In the genomic region with DNA sequence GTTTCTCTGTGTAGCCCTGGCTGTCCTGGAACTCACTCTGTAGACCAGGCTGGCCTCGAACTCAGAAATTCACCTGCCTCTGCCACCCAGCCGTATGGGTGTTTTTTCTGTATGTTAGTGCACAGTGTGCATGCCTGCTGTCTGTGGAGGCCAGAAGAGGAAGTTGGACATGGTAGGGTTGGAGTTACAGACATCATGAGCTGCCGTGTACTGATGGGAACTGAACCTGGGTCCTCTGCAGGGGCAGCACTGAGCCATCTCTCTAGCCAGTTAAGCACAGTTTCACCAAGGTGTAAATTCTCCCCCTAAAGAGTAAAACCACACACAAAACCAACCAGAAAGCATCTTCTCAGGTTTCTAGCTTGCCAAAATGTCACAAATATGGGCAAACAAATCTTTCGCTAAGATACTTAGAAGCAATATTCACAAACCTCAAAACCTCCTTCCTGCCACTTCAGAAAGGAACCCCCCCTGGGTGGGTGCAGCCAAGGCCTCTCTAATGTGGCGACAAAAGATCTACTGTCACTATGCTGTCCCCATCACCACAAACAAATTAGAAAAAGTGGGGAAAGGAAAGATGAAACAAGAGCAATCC, we compare ENCODE assay signal across 23 mouse cellular contexts. TPM values are rescaled to one million over a fixed set of nuclear protein-coding genes. Genes with fewer than 3 reads are reported as not detected.
DNase-seq lines count a peak whose midpoint lies in the region; ATAC-seq lines count a peak whose summit lies in the region.
"Had no signal": no experiment of that assay in that cellular context is flagged by ENCODE, and none has a peak within 500 bp of the region (broad histone marks: within the 10 kb centered on the region; RNA-seq: fewer than 3 reads in every experiment).

No protein-coding gene starts in this region.

- H3K27ac ChIP-seq in hindbrain, embryonic 16.5 days (ENCODE audit: low read depth, low read length), result no peak overlapping the region
- H3K27ac ChIP-seq in neural tube, embryonic 15.5 days (replicated peaks), result no peak overlapping the region
- H3K27ac ChIP-seq: forebrain, embryonic 13.5 days; hindbrain, embryonic 12.5 days; liver, embryonic 12.5 days; midbrain, embryonic 10.5 days had no signal

- no peaks in the 10 kb centered on the region for H3K4me1 ChIP-seq in hindbrain, embryonic 16.5 days (ENCODE audit: control insufficient read depth, insufficient read depth, low read depth, low read length)
- H3K4me1 ChIP-seq in neural tube, embryonic 15.5 days, result peaks cover 4% of the 10 kb centered on the region; the same call in 1 of the 2 replicates
- H3K4me1 ChIP-seq: forebrain, embryonic 13.5 days had no signal

- peak; percentile 83 for ATAC-seq in CD4-positive, CD25-positive, alpha-beta regulatory T cell, adult 4 months
- ATAC-seq in granulocyte monocyte progenitor cell, adult 5-6 weeks (replicated peaks; ENCODE audit: poor library complexity, severe bottlenecking), result peak; percentile 78
- ATAC-seq in hindbrain, embryonic 16.5 days, result no peak
- no peak for ATAC-seq in neural tube, embryonic 15.5 days (ENCODE audit: low FRiP score)
- ATAC-seq: forebrain, embryonic 13.5 days; liver, embryonic 12.5 days had no signal

- peak; percentile 58 to 62 for DNase-seq in natural killer cell, adult 2 months (ENCODE audit: low spot score in 2 of 2)
- DNase-seq in thymus, postnatal 4 days, result peak; percentile 58
- DNase-seq in adrenal gland, postnatal 10 days, result no peak
- DNase-seq: adrenal gland, postnatal 14 days; cerebellum, adult 8-10 months; kidney, adult 2 months; kidney, postnatal 4 days; left cerebral cortex, postnatal 4 days had no signal

- H3K36me3 ChIP-seq in hindbrain, embryonic 16.5 days (ENCODE audit: control insufficient read depth, insufficient read depth, low read length), result no peaks in the 10 kb centered on the region
- H3K36me3 ChIP-seq in neural tube, embryonic 15.5 days, result no peaks in the 10 kb centered on the region
- H3K36me3 ChIP-seq: hindbrain, embryonic 12.5 days; liver, embryonic 12.5 days; midbrain, embryonic 10.5 days had no signal

- no peak overlapping the region for H3K4me2 ChIP-seq in hindbrain, embryonic 16.5 days (ENCODE audit: low read length)
- no peak overlapping the region for H3K4me2 ChIP-seq in neural tube, embryonic 15.5 days
- H3K4me2 ChIP-seq: forebrain, embryonic 13.5 days; hindbrain, embryonic 12.5 days; liver, embryonic 12.5 days had no signal

- no peak overlapping the region for H3K9ac ChIP-seq in hindbrain, embryonic 16.5 days (ENCODE audit: low read depth, low read length)
- no peak overlapping the region for H3K9ac ChIP-seq in neural tube, embryonic 15.5 days (replicated peaks)
- H3K9ac ChIP-seq: forebrain, embryonic 13.5 days; hindbrain, embryonic 12.5 days; liver, embryonic 12.5 days had no signal

- H3K9me3 ChIP-seq in hindbrain, embryonic 16.5 days (ENCODE audit: control insufficient read depth, low read length), result no peaks in the 10 kb centered on the region
- no peaks in the 10 kb centered on the region for H3K9me3 ChIP-seq in neural tube, embryonic 15.5 days (replicated peaks)
- H3K9me3 ChIP-seq: forebrain, embryonic 13.5 days; hindbrain, embryonic 12.5 days; liver, embryonic 12.5 days; midbrain, embryonic 10.5 days had no signal

- 94% methylated on average over 5 of the region's 5 CpGs for WGBS in hindbrain, embryonic 16.5 days
- WGBS in neural tube, embryonic 15.5 days, result 98% methylated on average over 5 of the region's 5 CpGs

- H3K4me3 ChIP-seq in hindbrain, embryonic 16.5 days (ENCODE audit: low read length), result no peak overlapping the region
- no peak overlapping the region for H3K4me3 ChIP-seq in neural tube, embryonic 15.5 days (replicated peaks)
- H3K4me3 ChIP-seq: forebrain, embryonic 13.5 days; hindbrain, embryonic 12.5 days; liver, embryonic 12.5 days; midbrain, embryonic 10.5 days; myocyte had no signal

- H3K27me3 ChIP-seq in hindbrain, embryonic 16.5 days (replicated peaks; ENCODE audit: control insufficient read depth, insufficient read depth, low read length), result no peaks in the 10 kb centered on the region
- no peaks in the 10 kb centered on the region for H3K27me3 ChIP-seq in neural tube, embryonic 15.5 days (replicated peaks)
- H3K27me3 ChIP-seq: forebrain, embryonic 13.5 days; hindbrain, embryonic 12.5 days; liver, embryonic 12.5 days had no signal

RNA-seq across cellular contexts. Expression of gene Bicral, which starts 12.0 kb away (rescaled TPM):
- polyA plus RNA-seq in CD4-positive, CD25-positive, alpha-beta regulatory T cell, adult 4 months (2017; shearing (Covaris generic)), result 10 to 100 TPM; 10.8 to 11.9 TPM
- 24.6 and 25.8 TPM in 2 replicates for total RNA-seq in granulocyte monocyte progenitor cell, adult 5-6 weeks (2014; fragmentation: Nextera tagmentation)
- total RNA-seq in granulocyte monocyte progenitor cell, adult 5-6 weeks (2017), result 9.0 and 11.7 TPM in 2 replicates
- 6.0 and 6.2 TPM in 2 replicates for polyA plus RNA-seq in hindbrain, embryonic 16.5 days (2015; fragmentation: Nextera tagmentation; extraction: Ambion mirVana)
- total RNA-seq in adrenal gland, postnatal 10 days (2021), result 10 to 100 TPM; 15.2 to 19.0 TPM
- 6.6 and 8.3 TPM in 2 replicates for polyA plus RNA-seq in neural tube, embryonic 15.5 days (2015; fragmentation: Nextera tagmentation; extraction: Ambion mirVana)

RNA-seq across cellular contexts. Expression of gene Tbcc, which starts 20.2 kb away (rescaled TPM):
- 1 to 10 TPM; 8.4 to 9.1 TPM for polyA plus RNA-seq in CD4-positive, CD25-positive, alpha-beta regulatory T cell, adult 4 months (2017; shearing (Covaris generic))
- total RNA-seq in granulocyte monocyte progenitor cell, adult 5-6 weeks (2014; fragmentation: Nextera tagmentation), result 7.9 and 11.4 TPM in 2 replicates
- total RNA-seq in granulocyte monocyte progenitor cell, adult 5-6 weeks (2017), result 9.1 and 14.0 TPM in 2 replicates
- 52.6 and 53.6 TPM in 2 replicates for polyA plus RNA-seq in hindbrain, embryonic 16.5 days (2015; fragmentation: Nextera tagmentation; extraction: Ambion mirVana)
- total RNA-seq in adrenal gland, postnatal 10 days (2021), result 10 to 100 TPM; 21.6 to 23.3 TPM
- polyA plus RNA-seq in neural tube, embryonic 15.5 days (2015; fragmentation: Nextera tagmentation; extraction: Ambion mirVana), result 55.9 and 62.5 TPM in 2 replicates

RNA-seq across cellular contexts. Expression of gene Prph2, which starts 40.0 kb away (rescaled TPM):
- not detected for polyA plus RNA-seq in CD4-positive, CD25-positive, alpha-beta regulatory T cell, adult 4 months (2017; shearing (Covaris generic))
- not detected in 2 replicates for total RNA-seq in granulocyte monocyte progenitor cell, adult 5-6 weeks (2014; fragmentation: Nextera tagmentation)
- not detected in 2 replicates for total RNA-seq in granulocyte monocyte progenitor cell, adult 5-6 weeks (2017)
- polyA plus RNA-seq in hindbrain, embryonic 16.5 days (2015; fragmentation: Nextera tagmentation; extraction: Ambion mirVana), result not detected in 2 replicates
- not detected for total RNA-seq in adrenal gland, postnatal 10 days (2021)
- not detected in 2 replicates for polyA plus RNA-seq in neural tube, embryonic 15.5 days (2015; fragmentation: Nextera tagmentation; extraction: Ambion mirVana)
- total RNA-seq: adrenal gland, postnatal 14 days; gastrocnemius, postnatal 4 days; layer of hippocampus, postnatal 14 days; left cerebral cortex, postnatal 4 days had no signal
- polyA plus RNA-seq: forebrain, embryonic 13.5 days; heart, embryonic 14.5 days; hindbrain, embryonic 12.5 days; kidney, adult 2 months; liver, embryonic 12.5 days; lung, embryonic 16.5 days; midbrain, embryonic 10.5 days; myocyte; small intestine, adult 2 months; stomach, embryonic 16.5 days had no signal

Comparison
In these comparisons a context has a peak if more than half of its experiments do, and no peak if none do; other contexts are left out.
1. ATAC-seq: peak in CD4-positive, CD25-positive, alpha-beta regulatory T cell, adult 4 months (single experiment) and granulocyte monocyte progenitor cell, adult 5-6 weeks (single experiment); none in hindbrain, embryonic 16.5 days (single experiment) and neural tube, embryonic 15.5 days (single experiment).